Mouse (Mus musculus): ENCODE data around the gene Dhcr24. TPM values are rescaled to one million over a fixed set of nuclear protein-coding genes. Genes with fewer than 3 reads are reported as not detected.

Gene Dhcr24
- total RNA-seq, 1 experiment from 2014 or later = 110 TPM

Other genes starting within 250 kb of the Dhcr24 start
- gene Usp24, start 244.8 kb upstream of the Dhcr24 start, total RNA-seq (2021) = 39.3 and 43.9 TPM in 2 replicates
- 0.11 and 0.59 TPM in 2 replicates for gene Pcsk9, start 96.7 kb upstream of the Dhcr24 start, total RNA-seq (2021)
- not detected in 2 replicates for gene Bsnd, start 68.8 kb upstream of the Dhcr24 start, total RNA-seq (2021)
- not detected in 2 replicates for gene Lexm, start 56.2 kb downstream of the Dhcr24 start, total RNA-seq (2021)
- not detected in 2 replicates for gene Ttc22, start 61.4 kb downstream of the Dhcr24 start, total RNA-seq (2021)
- gene Pars2, start 90.0 kb downstream of the Dhcr24 start, total RNA-seq (2021) = 6.3 and 8.6 TPM in 2 replicates
- 26.0 and 30.3 TPM in 2 replicates for gene Ttc4, start 117.9 kb downstream of the Dhcr24 start, total RNA-seq (2021)
- 0.41 and 2.9 TPM in 2 replicates for gene Mroh7, start 169.9 kb downstream of the Dhcr24 start, total RNA-seq (2021)
- gene Fam151a, start 172.9 kb downstream of the Dhcr24 start, total RNA-seq (2021) = 0.26 TPM in 1 of 2 replicates, not detected in the other
- 55.2 and 61.6 TPM in 2 replicates for gene Acot11, start 244.0 kb downstream of the Dhcr24 start, total RNA-seq (2021)

Measured in adrenal gland, postnatal 14 days (tissue).